Mouse (Mus musculus): Measurements from ENCODE around the gene Mrps36. TPM values are rescaled to one million over a fixed set of nuclear protein-coding genes. Genes with fewer than 3 reads are reported as not detected.

The Mrps36 gene
- polyA plus RNA-seq, 1 experiment, result 143 TPM

DNA sequence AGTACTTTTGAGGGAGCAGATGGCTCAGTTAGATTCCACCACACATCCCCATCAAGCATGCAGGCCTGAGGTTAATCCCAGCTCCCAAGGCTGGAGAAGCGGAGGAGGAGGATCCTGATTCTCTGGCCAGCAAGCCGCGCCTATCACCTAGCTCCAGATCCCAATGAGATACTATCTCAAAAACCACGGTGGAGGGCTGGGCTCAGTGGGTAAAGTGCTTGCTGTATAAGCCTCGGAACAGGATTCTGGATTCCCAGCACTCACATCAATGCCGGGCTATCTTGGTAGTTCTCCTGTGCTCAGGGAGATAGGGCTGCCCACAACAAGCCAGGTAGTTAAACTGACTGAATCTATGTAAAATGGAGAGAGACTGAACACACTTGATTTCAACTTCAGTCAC, 29.0 kb downstream of the Mrps36 start:
- H3K4me3 ChIP-seq (ENCODE audit: control insufficient read depth, low read depth, low read length), result no peak overlapping the region
- H3K36me3 ChIP-seq (ENCODE audit: control insufficient read depth, insufficient read depth, low read length), result no peaks in the 10 kb centered on the region; the same call in 1 of the 2 replicates
- H3K27ac ChIP-seq (ENCODE audit: control insufficient read depth, insufficient read depth, low read depth, low read length), result no peak overlapping the region
- no peaks in the 10 kb centered on the region for H3K4me1 ChIP-seq (ENCODE audit: control insufficient read depth, insufficient read depth, low read length)
- H3K27me3 ChIP-seq (ENCODE audit: control insufficient read depth, insufficient read depth, low read length), result no peaks in the 10 kb centered on the region
- TF ChIP-seq CTCF (IDR thresholded peaks at IDR 0.05; ENCODE audit: control insufficient read depth, insufficient read depth, insufficient replicate concordance, low read depth, low read length), result no peak
- no peak for TF ChIP-seq POLR2A (IDR thresholded peaks at IDR 0.05; ENCODE audit: control insufficient read depth, low read depth, low read length)

- TF ChIP-seq CTCF (IDR thresholded peaks at IDR 0.05; ENCODE audit: control insufficient read depth, insufficient read depth, insufficient replicate concordance, low read depth, low read length), result no peak
- no peak for TF ChIP-seq POLR2A (IDR thresholded peaks at IDR 0.05; ENCODE audit: control insufficient read depth, low read depth, low read length)
Observed at GRCm38 (mm10) chr13:100706206-100706605, 38.3 kb downstream of the Mrps36 start.

GRCm38 (mm10) chr13:100703468-100703867, 41.0 kb downstream of the Mrps36 start:
- Histone ChIP-seq H3K27me3 (ENCODE audit: control insufficient read depth, insufficient read depth, low read length) (no peaks in the 10 kb centered on the region), H3K36me3 (ENCODE audit: control insufficient read depth, insufficient read depth, low read length) (peaks cover 4% of the 10 kb centered on the region), H3K4me1 (ENCODE audit: control insufficient read depth, insufficient read depth, low read length) (no peaks in the 10 kb centered on the region), H3K27ac (ENCODE audit: control insufficient read depth, insufficient read depth, low read depth, low read length) (no peak overlapping the region), H3K4me3 (ENCODE audit: control insufficient read depth, low read depth, low read length) (no peak overlapping the region)
- TF ChIP-seq POLR2A (IDR thresholded peaks at IDR 0.05; ENCODE audit: control insufficient read depth, low read depth, low read length) (no peak), CTCF (IDR thresholded peaks at IDR 0.05; ENCODE audit: control insufficient read depth, insufficient read depth, insufficient replicate concordance, low read depth, low read length) (no peak)

More at GRCm38 (mm10) chr13:100706206-100706605, 38.3 kb downstream of the Mrps36 start:
- no peak overlapping the region for H3K27ac ChIP-seq (ENCODE audit: control insufficient read depth, insufficient read depth, low read depth, low read length)
- H3K4me1 ChIP-seq (ENCODE audit: control insufficient read depth, insufficient read depth, low read length), result no peaks in the 10 kb centered on the region
- H3K36me3 ChIP-seq (ENCODE audit: control insufficient read depth, insufficient read depth, low read length), result peaks cover 4% of the 10 kb centered on the region
- H3K4me3 ChIP-seq (ENCODE audit: control insufficient read depth, low read depth, low read length), result no peak overlapping the region
- no peaks in the 10 kb centered on the region for H3K27me3 ChIP-seq (ENCODE audit: control insufficient read depth, insufficient read depth, low read length)

DNA sequence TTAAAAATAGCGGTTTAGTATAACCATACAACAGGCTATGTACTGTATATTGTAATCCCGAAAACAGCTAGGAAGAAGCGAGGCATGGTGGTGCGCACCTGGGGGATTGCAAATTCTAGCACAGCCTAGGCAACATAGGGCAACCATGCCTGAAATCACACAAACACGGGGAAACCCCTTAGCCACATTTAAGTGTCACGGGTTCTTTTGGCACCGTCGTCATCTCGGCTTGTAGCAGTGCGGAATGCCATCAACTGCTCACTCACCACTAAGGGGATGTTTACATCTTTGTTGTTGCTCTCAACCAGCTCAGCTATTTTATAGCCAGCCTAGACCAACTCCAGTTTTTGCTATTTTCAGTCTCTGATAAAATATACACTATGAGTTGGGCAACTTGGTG, 45.6 kb downstream of the Mrps36 start:
- Histone ChIP-seq H3K36me3 (ENCODE audit: control insufficient read depth, insufficient read depth, low read length) (peaks cover 2% of the 10 kb centered on the region), H3K4me3 (ENCODE audit: control insufficient read depth, low read depth, low read length) (no peak overlapping the region), H3K27ac (ENCODE audit: control insufficient read depth, insufficient read depth, low read depth, low read length) (no peak overlapping the region), H3K27me3 (ENCODE audit: control insufficient read depth, insufficient read depth, low read length) (no peaks in the 10 kb centered on the region), H3K4me1 (ENCODE audit: control insufficient read depth, insufficient read depth, low read length) (no peaks in the 10 kb centered on the region)
- TF ChIP-seq CTCF (IDR thresholded peaks at IDR 0.05; ENCODE audit: control insufficient read depth, insufficient read depth, insufficient replicate concordance, low read depth, low read length) (no peak), POLR2A (IDR thresholded peaks at IDR 0.05; ENCODE audit: control insufficient read depth, low read depth, low read length) (no peak)

GRCm38 (mm10) chr13:100697541-100697940, 46.9 kb downstream of the Mrps36 start:
- no peaks in the 10 kb centered on the region for H3K36me3 ChIP-seq (ENCODE audit: control insufficient read depth, insufficient read depth, low read length)
- H3K27ac ChIP-seq (ENCODE audit: control insufficient read depth, insufficient read depth, low read depth, low read length), result no peak overlapping the region
- no peak overlapping the region for H3K4me3 ChIP-seq (ENCODE audit: control insufficient read depth, low read depth, low read length)
- H3K4me1 ChIP-seq (ENCODE audit: control insufficient read depth, insufficient read depth, low read length), result no peaks in the 10 kb centered on the region
- TF ChIP-seq CTCF (IDR thresholded peaks at IDR 0.05; ENCODE audit: control insufficient read depth, insufficient read depth, insufficient replicate concordance, low read depth, low read length) (no peak), POLR2A (IDR thresholded peaks at IDR 0.05; ENCODE audit: control insufficient read depth, low read depth, low read length) (no peak)
- H3K27me3 ChIP-seq (ENCODE audit: control insufficient read depth, insufficient read depth, low read length), result no peaks in the 10 kb centered on the region

DNA sequence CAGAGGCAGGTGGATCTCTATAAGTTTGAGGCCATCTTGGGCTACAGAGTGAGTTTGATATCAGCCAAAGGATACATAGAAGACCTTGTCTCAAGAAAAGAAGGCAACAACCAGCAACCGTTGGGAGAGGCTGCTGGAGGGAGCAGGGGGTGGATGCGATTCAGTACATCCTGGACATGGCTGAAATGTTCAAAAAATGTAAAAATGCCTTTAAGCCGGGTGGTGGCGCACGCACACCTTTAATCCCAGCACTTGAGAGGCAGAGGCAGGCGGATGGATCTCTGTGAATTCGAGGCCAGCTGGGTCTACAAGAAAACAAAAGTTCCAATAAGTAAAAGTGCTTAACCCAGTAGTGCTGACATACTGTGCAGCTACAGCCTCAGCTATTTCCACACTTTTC, 56.9 kb downstream of the Mrps36 start:
- TF ChIP-seq POLR2A (IDR thresholded peaks at IDR 0.05; ENCODE audit: control insufficient read depth, low read depth, low read length) (no peak), CTCF (IDR thresholded peaks at IDR 0.05; ENCODE audit: control insufficient read depth, insufficient read depth, insufficient replicate concordance, low read depth, low read length) (no peak)
- no peaks in the 10 kb centered on the region for H3K27me3 ChIP-seq (ENCODE audit: control insufficient read depth, insufficient read depth, low read length)
- no peaks in the 10 kb centered on the region for H3K4me1 ChIP-seq (ENCODE audit: control insufficient read depth, insufficient read depth, low read length)
- no peak overlapping the region for H3K27ac ChIP-seq (ENCODE audit: control insufficient read depth, insufficient read depth, low read depth, low read length)
- no peaks in the 10 kb centered on the region for H3K36me3 ChIP-seq (ENCODE audit: control insufficient read depth, insufficient read depth, low read length)
- no peak overlapping the region for H3K4me3 ChIP-seq (ENCODE audit: control insufficient read depth, low read depth, low read length)

Other genes with a start within 250 kb of the Mrps36 start
- 1.9 and 3.0 TPM in 2 replicates for gene Ocln, start 191.9 kb downstream of the Mrps36 start, polyA plus RNA-seq (2012; rRNA removed)
- gene Marveld2, start 127.7 kb downstream of the Mrps36 start, polyA plus RNA-seq (2012; rRNA removed), result 0.85 and 1.1 TPM in 2 replicates
- 203 and 359 TPM in 2 replicates for gene Ak6, start 93.7 kb downstream of the Mrps36 start, polyA plus RNA-seq (2012; rRNA removed)
- 12.3 and 12.7 TPM in 2 replicates for gene Rad17, start 93.6 kb downstream of the Mrps36 start, polyA plus RNA-seq (2012; rRNA removed)
- gene Taf9, start 93.1 kb downstream of the Mrps36 start, polyA plus RNA-seq (2012; rRNA removed), result 649 and 666 TPM in 2 replicates
- 0.12 and 0.20 TPM in 2 replicates for gene Ccdc125, start 74.9 kb downstream of the Mrps36 start, polyA plus RNA-seq (2012; rRNA removed)
- 11.8 and 11.9 TPM in 2 replicates for gene Cdk7, start 13.7 kb downstream of the Mrps36 start, polyA plus RNA-seq (2012; rRNA removed)
- 3.2 and 3.9 TPM in 2 replicates for gene Cenph, start 31.2 kb upstream of the Mrps36 start, polyA plus RNA-seq (2012; rRNA removed)
- 39.9 and 41.6 TPM in 2 replicates for gene Ccnb1, start 41.9 kb upstream of the Mrps36 start, polyA plus RNA-seq (2012; rRNA removed)
- 8.9 and 12.5 TPM in 2 replicates for gene Slc30a5, start 88.8 kb upstream of the Mrps36 start, polyA plus RNA-seq (2012; rRNA removed)

Data from testis, adult 2 months (tissue).